ENCODE assay signal across 11 mouse cellular contexts in genomic region chr10:67058702-67059101, GRCm38 (mm10). TPM values are rescaled to one million over a fixed set of nuclear protein-coding genes. Genes with fewer than 3 reads are reported as not detected.
DNase-seq lines count a peak whose midpoint lies in the region; ATAC-seq and TF ChIP-seq lines count a peak whose summit lies in the region.
"Had no signal": no experiment of that assay in that cellular context is flagged by ENCODE, and none has a peak within 500 bp of the region (broad histone marks: within the 10 kb centered on the region; RNA-seq: fewer than 3 reads in every experiment).

No protein-coding gene starts in this region.

- H3K27me3 ChIP-seq in heart, embryonic 15.5 days = no peaks in the 10 kb centered on the region
- H3K27me3 ChIP-seq in liver, adult 2 months (ENCODE audit: control insufficient read depth, insufficient read depth, low read length) = no peaks in the 10 kb centered on the region
- no peaks in the 10 kb centered on the region for H3K27me3 ChIP-seq in liver, embryonic 12.5 days (replicated peaks)
- H3K27me3 ChIP-seq in limb, embryonic 14.5 days (ENCODE audit: control insufficient read depth, insufficient read depth, low read length) = no peaks in the 10 kb centered on the region
- H3K27me3 ChIP-seq: liver, embryonic 13.5 days; neural tube, embryonic 12.5 days had no signal

- ATAC-seq in heart, embryonic 15.5 days (replicated peaks; ENCODE audit: insufficient number of reproducible peaks, insufficient read depth, low FRiP score, low read depth) = no peak
- no peak for ATAC-seq in liver, embryonic 12.5 days
- ATAC-seq in limb, embryonic 14.5 days (ENCODE audit: low FRiP score, low read depth) = peak; percentile 59

- intact Hi-C loops in heart, postnatal 10 days (cut with DNase I) = loop anchor here (2.0 kb wide), 1 partner anchor 138 kb away; no protein-coding TSS in a partner anchor

- peaks cover 60% of the 10 kb centered on the region for H3K4me1 ChIP-seq in heart, embryonic 15.5 days (replicated peaks)
- H3K4me1 ChIP-seq in liver, adult 2 months (ENCODE audit: control insufficient read depth, insufficient read depth, low read length) = peaks cover 34% of the 10 kb centered on the region
- H3K4me1 ChIP-seq in liver, embryonic 12.5 days = peaks cover 13% of the 10 kb centered on the region
- H3K4me1 ChIP-seq in embryonic fibroblast, embryonic 13.5 days (ENCODE audit: control insufficient read depth, insufficient read depth, low read length) = peaks cover 16% of the 10 kb centered on the region
- peaks cover 57% of the 10 kb centered on the region for H3K4me1 ChIP-seq in limb, embryonic 14.5 days (ENCODE audit: control insufficient read depth, insufficient read depth, low read length)

- peaks cover 9% of the 10 kb centered on the region; the same call in 1 of the 2 replicates for H3K79me2 ChIP-seq in liver, adult 2 months (ENCODE audit: control insufficient read depth, insufficient read depth, low read length)

- no peak for TF ChIP-seq POLR2A in liver, adult 2 months (IDR thresholded peaks at IDR 0.05; ENCODE audit: extremely low read depth, insufficient read depth, low read length)
- TF ChIP-seq POLR2A in embryonic fibroblast, embryonic 13.5 days (IDR thresholded peaks at IDR 0.05; ENCODE audit: low read depth, low read length) = no peak
- TF ChIP-seq POLR2A in limb, embryonic 14.5 days (IDR thresholded peaks at IDR 0.05; ENCODE audit: borderline replicate concordance, extremely low read depth, insufficient read depth, insufficient read length) = no peak

- TF ChIP-seq CTCF in liver, adult 2 months (IDR thresholded peaks at IDR 0.05; ENCODE audit: low read depth, low read length) = no peak
- TF ChIP-seq CTCF in embryonic fibroblast, embryonic 13.5 days (IDR thresholded peaks at IDR 0.05; ENCODE audit: borderline replicate concordance, insufficient read depth, low read length) = no peak

- H3K27ac ChIP-seq in heart, embryonic 15.5 days = peak overlapping the region; percentile 87
- peak overlapping the region; percentile 68; the same call in 1 of the 2 replicates for H3K27ac ChIP-seq in liver, adult 2 months (replicated peaks; ENCODE audit: insufficient read depth, low read depth, low read length)
- no peak overlapping the region for H3K27ac ChIP-seq in liver, embryonic 12.5 days
- peak overlapping the region; percentile 49 for H3K27ac ChIP-seq in embryonic fibroblast, embryonic 13.5 days (ENCODE audit: insufficient read depth, low read length)
- 0 out of 2 replicates have a peak overlapping the region, but pooled peaks have one; percentile 3 for H3K27ac ChIP-seq in limb, embryonic 14.5 days (replicated peaks; ENCODE audit: low read depth, low read length)
- H3K27ac ChIP-seq: liver, embryonic 13.5 days; neural tube, embryonic 12.5 days had no signal

- no peak overlapping the region for H3K4me3 ChIP-seq in heart, embryonic 15.5 days
- no peak overlapping the region for H3K4me3 ChIP-seq in liver, adult 2 months (ENCODE audit: insufficient read depth, low read depth, low read length)
- no peak overlapping the region for H3K4me3 ChIP-seq in liver, embryonic 12.5 days
- no peak overlapping the region for H3K4me3 ChIP-seq in embryonic fibroblast, embryonic 13.5 days (ENCODE audit: insufficient read depth, low read length)
- H3K4me3 ChIP-seq in limb, embryonic 14.5 days (replicated peaks; ENCODE audit: low read length) = no peak overlapping the region
- H3K4me3 ChIP-seq: liver, embryonic 13.5 days; neural tube, embryonic 12.5 days had no signal

- WGBS in heart, embryonic 15.5 days = 68% methylated on average over 6 of the region's 6 CpGs
- WGBS in liver, adult 2 months = 81% methylated on average over 6 of the region's 6 CpGs
- whole genome bisulfite sequencing in liver, embryonic 12.5 days (ENCODE audit: insufficient replicate concordance) = 73% methylated on average over 6 of the region's 6 CpGs
- 25% methylated on average over 6 of the region's 6 CpGs for WGBS in limb, embryonic 14.5 days

- no peak for DNase-seq in heart, postnatal 10 days
- DNase-seq in liver, adult 2 months (ENCODE audit: extremely low read depth, low read depth, low spot score) = no peak
- peak; percentile 55 for DNase-seq in limb, embryonic 14.5 days (ENCODE audit: low spot score)
- DNase-seq in natural killer cell, adult 2 months (ENCODE audit: low spot score in 2 of 2) = no peak
- DNase-seq in right cerebral cortex, postnatal 4 days = no peak
- DNase-seq: liver, embryonic 13.5 days; right cerebral cortex, postnatal 14 days had no signal

- H3K36me3 ChIP-seq in heart, embryonic 15.5 days = no peaks in the 10 kb centered on the region
- no peaks in the 10 kb centered on the region; the same call in 1 of the 2 replicates for H3K36me3 ChIP-seq in liver, adult 2 months (ENCODE audit: control insufficient read depth, insufficient read depth, low read length)
- H3K36me3 ChIP-seq in liver, embryonic 12.5 days = no peaks in the 10 kb centered on the region
- H3K36me3 ChIP-seq in limb, embryonic 14.5 days (ENCODE audit: control insufficient read depth, insufficient read depth, low read length) = no peaks in the 10 kb centered on the region
- H3K36me3 ChIP-seq: liver, embryonic 13.5 days; neural tube, embryonic 12.5 days had no signal

- no peak overlapping the region for H3K4me2 ChIP-seq in heart, embryonic 15.5 days
- H3K4me2 ChIP-seq in liver, embryonic 12.5 days = no peak overlapping the region
- no peak overlapping the region for H3K4me2 ChIP-seq in limb, embryonic 14.5 days (replicated peaks; ENCODE audit: low read depth, low read length, severe bottlenecking)
- H3K4me2 ChIP-seq: liver, embryonic 13.5 days; neural tube, embryonic 12.5 days had no signal

- H3K9me3 ChIP-seq in heart, embryonic 15.5 days (replicated peaks) = no peaks in the 10 kb centered on the region
- H3K9me3 ChIP-seq in liver, embryonic 12.5 days (replicated peaks) = no peaks in the 10 kb centered on the region
- H3K9me3 ChIP-seq in limb, embryonic 14.5 days (ENCODE audit: control insufficient read depth, low read length) = no peaks in the 10 kb centered on the region
- H3K9me3 ChIP-seq: liver, embryonic 13.5 days; neural tube, embryonic 12.5 days had no signal

- H3K9ac ChIP-seq in heart, embryonic 15.5 days = no peak overlapping the region
- no peak overlapping the region for H3K9ac ChIP-seq in liver, adult 2 months (ENCODE audit: low read depth, low read length)
- H3K9ac ChIP-seq in liver, embryonic 12.5 days = no peak overlapping the region
- H3K9ac ChIP-seq in limb, embryonic 14.5 days (ENCODE audit: low read depth, low read length, severe bottlenecking) = no peak overlapping the region
- H3K9ac ChIP-seq: liver, embryonic 13.5 days; neural tube, embryonic 12.5 days had no signal

RNA-seq across cellular contexts. Expression of gene Jmjd1c, which starts 37.2 kb away (rescaled TPM):
- 33.3 and 33.5 TPM in 2 replicates for polyA plus RNA-seq in heart, embryonic 15.5 days (2015; fragmentation: Nextera tagmentation; extraction: Ambion mirVana)
- total RNA-seq in heart, postnatal 10 days (2021) = 10 to 100 TPM; 55.9 to 64.7 TPM
- 44.8 and 48.3 TPM in 2 replicates for total RNA-seq in liver, adult 2 months (2014; rRNA removed)
- 5.7 and 5.8 TPM in 2 replicates for polyA plus RNA-seq in liver, adult 2 months (2012; rRNA removed)
- 16.1 and 16.3 TPM in 2 replicates for polyA plus RNA-seq in liver, embryonic 12.5 days (2016; fragmentation: Nextera tagmentation; extraction: Ambion mirVana)
- polyA plus RNA-seq in embryonic fibroblast, embryonic 13.5 days (2011; ENCODE audit: insufficient read length, low read depth, missing spikeins) = 34.1 and 40.2 TPM in 2 replicates
- 29.1 and 34.5 TPM in 2 replicates for polyA plus RNA-seq in limb, embryonic 14.5 days (2012; rRNA removed)
- polyA plus RNA-seq in limb, embryonic 14.5 days (2014; fragmentation: Nextera tagmentation; extraction: Ambion mirVana) = 52.2 and 55.8 TPM in 2 replicates

RNA-seq across cellular contexts. Expression of gene Reep3, which starts 38.0 kb away (rescaled TPM):
- 30.6 and 31.5 TPM in 2 replicates for polyA plus RNA-seq in heart, embryonic 15.5 days (2015; fragmentation: Nextera tagmentation; extraction: Ambion mirVana)
- 10 to 100 TPM; 41.5 to 41.9 TPM for total RNA-seq in heart, postnatal 10 days (2021)
- total RNA-seq in liver, adult 2 months (2014; rRNA removed) = 36.1 and 38.8 TPM in 2 replicates
- 21.6 and 24.8 TPM in 2 replicates for polyA plus RNA-seq in liver, adult 2 months (2012; rRNA removed)
- 8.7 and 8.8 TPM in 2 replicates for polyA plus RNA-seq in liver, embryonic 12.5 days (2016; fragmentation: Nextera tagmentation; extraction: Ambion mirVana)
- polyA plus RNA-seq in embryonic fibroblast, embryonic 13.5 days (2011; ENCODE audit: insufficient read length, low read depth, missing spikeins) = 71.6 and 76.0 TPM in 2 replicates
- 35.0 and 39.9 TPM in 2 replicates for polyA plus RNA-seq in limb, embryonic 14.5 days (2012; rRNA removed)
- 41.3 and 43.6 TPM in 2 replicates for polyA plus RNA-seq in limb, embryonic 14.5 days (2014; fragmentation: Nextera tagmentation; extraction: Ambion mirVana)
